Mouse (Mus musculus) kidney, postnatal 25 days (tissue): ENCODE data around the gene Raver1.
A peak's percentile ranks its signal among the peaks of the same experiment; 100 is the strongest.

Experiments used
- DNase-seq, 2 experiments: peaks; one replicate each; pipeline ENCODE4 v3.0.0; 2021; ENCODE audit warnings: mixed read lengths in 2 of 2

Raver1 gene

DNA sequence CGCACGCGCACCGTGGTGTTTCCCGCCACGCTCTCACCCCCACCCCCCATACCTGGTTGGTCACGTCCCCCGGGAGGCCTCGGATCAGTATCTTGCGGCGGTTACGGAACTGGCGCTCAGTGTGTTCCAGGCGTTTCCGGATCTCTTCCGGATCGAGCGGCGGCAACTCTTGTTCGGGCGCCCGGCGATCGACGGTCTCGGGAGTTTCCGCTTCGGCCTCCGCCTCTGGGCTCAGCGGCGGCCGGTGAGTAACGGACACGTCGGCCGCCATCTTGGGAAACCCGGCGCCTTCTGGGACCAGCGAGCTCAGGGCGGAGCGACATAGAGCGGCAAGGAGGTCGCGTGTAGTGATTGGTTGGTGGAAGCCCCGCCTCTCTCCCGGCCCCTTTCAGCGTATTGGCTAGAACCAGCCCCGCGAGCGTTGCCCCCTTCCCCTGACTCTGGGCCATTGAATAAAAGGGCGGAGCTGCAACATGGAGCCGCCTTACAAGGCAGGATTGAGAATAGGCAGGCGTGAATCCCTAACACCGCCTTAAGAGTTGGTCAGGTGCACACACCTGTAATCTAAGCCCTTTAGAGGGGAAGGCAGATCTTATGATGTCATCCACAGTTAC lies at the start of gene Raver1, which contains the start of gene Gm38431:
TSS of gene Raver1 (minus strand) at position 302 of the 614 bp plus-strand sequence.
TSS of gene Gm38431 (minus strand) at position 291 of the 614 bp plus-strand sequence.
- DNase-seq, result peak; percentile 99

DNA sequence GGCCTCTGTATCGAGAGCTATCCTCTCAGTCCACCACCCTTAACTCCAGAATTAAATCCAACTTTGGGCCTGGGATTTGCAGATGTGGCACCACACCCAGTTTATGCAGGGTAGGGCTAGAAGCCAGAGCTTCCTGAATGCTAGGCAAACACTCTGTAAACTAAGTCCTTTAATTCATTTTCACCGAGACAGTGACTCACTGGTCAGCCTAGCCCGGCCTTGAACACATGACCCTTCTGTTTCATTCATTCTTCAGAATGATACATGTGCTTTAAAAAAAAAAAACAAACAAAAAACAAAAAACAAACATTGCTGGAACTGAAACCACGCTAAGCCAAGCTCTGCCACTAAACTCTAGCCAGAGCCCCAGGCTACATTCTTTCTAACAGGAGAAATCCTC lies 46.6 kb upstream of the Raver1 start:
- no peak for DNase-seq

GRCm38 (mm10) chr9:21137229-21137628 lies 45.4 kb upstream of the Raver1 start:
- peak; percentile 63 to 83 for DNase-seq

- DNase-seq, result peak in 1 of 2 experiments; percentile 66
Observed at GRCm38 (mm10) chr9:21136401-21136800, 44.6 kb upstream of the Raver1 start.

GRCm38 (mm10) chr9:21135941-21136381 lies 44.2 kb upstream of the Raver1 start:
- DNase-seq, result no peak

- DNase-seq, result no peak
Observed at GRCm38 (mm10) chr9:21135329-21135890, 43.6 kb upstream of the Raver1 start.

GRCm38 (mm10) chr9:21134595-21135328 lies 43.0 kb upstream of the Raver1 start:
- peak; percentile 30 to 69 for DNase-seq

DNA sequence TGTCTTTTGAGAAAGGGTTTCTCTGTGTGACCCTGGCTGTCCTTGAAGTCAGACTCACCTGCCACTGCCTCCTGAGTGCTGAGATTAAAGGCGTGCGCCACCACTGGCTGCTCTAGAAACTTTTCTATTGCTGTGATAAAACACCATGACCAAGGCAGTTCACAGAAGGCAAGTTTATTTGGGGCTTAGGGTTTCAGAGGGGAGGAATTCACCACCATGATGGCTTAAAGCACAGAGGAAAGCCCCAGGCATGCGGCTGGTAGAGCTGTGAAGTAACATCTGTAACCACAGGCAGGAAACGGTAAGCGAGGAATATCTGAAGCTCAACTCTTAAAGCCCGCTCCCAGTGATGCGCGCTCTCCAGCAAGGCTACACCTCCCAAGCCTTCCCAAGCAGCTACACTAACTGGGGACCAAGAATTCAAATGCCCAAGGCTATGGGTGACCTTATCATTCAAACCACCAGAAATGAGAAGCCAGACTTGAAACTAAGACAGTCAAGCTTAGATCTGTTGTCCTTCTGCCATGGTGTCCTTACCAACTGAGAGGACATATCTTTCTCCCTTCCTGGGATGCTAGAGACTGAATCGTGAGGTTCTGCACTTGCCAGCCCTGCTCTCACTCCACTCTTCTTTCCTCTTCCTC lies 41.4 kb upstream of the Raver1 start:
- DNase-seq, result no peak

- peak in 1 of 2 experiments; percentile 54 for DNase-seq
Observed at GRCm38 (mm10) chr9:21132102-21132775, 40.4 kb upstream of the Raver1 start.

- DNase-seq, result peak; percentile 94 to 97
Observed at GRCm38 (mm10) chr9:21131059-21131956, 39.5 kb upstream of the Raver1 start, which contains the start of gene Tyk2. Gene Tyk2 (minus strand): TSS chr9:21131243.

GRCm38 (mm10) chr9:21126259-21126627 lies 34.4 kb upstream of the Raver1 start:
- DNase-seq, result no peak

DNA sequence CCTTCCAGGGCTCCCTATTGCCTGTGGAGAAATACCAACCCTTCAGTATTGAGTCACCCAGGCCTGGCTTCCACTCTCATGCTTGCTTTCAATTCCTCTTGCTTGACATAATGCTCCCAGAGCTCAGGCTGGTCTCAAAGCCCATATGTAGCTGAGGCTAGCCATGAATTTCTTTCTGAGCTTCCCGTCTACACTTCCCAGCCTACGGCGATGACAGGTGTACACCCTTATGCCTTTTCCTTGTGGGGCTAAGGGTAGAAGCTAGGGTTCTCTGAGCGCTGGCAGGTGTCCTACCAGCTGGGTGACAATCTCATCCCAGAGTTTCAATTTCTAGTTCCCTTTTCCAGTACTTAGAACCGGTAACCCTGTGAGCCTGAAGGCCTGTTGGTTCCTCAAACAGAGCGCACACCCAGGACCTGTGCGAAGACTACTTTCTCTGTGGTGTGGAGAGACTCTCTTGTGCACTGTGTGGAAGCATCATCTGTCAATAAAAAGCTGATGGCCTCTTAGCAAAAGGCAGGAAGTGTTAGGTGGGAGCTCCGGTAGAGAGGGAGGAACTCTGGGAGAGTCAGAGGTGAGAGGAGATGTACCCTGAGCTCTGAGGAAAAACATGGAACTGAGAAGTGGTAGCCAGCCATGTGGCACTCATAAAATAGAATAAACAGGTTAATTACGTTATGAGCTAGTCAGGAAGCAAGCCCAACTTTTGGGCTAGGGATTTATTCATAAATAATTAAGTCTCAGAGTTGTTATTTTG lies 33.9 kb upstream of the Raver1 start:
- no peak for DNase-seq

- DNase-seq, result no peak
Observed at GRCm38 (mm10) chr9:21124837-21125236, 33.0 kb upstream of the Raver1 start.

GRCm38 (mm10) chr9:21121483-21121882 lies 29.7 kb upstream of the Raver1 start:
- DNase-seq, result peak in 1 of 2 experiments; percentile 61

DNA sequence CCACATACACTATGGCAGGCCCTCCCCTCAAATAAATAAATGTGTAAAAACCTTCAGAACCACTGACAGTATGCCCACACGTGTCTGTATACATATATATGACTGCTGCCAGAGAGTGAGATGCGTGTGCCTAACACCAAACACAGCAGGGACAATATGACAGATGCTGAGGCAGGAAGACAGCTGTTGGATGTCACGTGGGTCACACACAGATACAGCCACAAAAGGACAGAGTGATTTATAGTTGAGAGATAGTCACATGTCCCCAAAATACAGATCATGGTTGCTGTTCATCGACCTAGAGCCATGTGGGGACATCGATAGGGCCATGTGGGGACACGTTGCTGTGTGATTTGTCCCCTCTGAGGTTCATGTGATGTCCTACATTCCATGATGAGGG lies 25.3 kb upstream of the Raver1 start:
- DNase-seq, result no peak

GRCm38 (mm10) chr9:21115105-21115504 lies 23.3 kb upstream of the Raver1 start:
- no peak for DNase-seq

- DNase-seq, result no peak
Observed at GRCm38 (mm10) chr9:21114190-21114589, 22.4 kb upstream of the Raver1 start.

DNA sequence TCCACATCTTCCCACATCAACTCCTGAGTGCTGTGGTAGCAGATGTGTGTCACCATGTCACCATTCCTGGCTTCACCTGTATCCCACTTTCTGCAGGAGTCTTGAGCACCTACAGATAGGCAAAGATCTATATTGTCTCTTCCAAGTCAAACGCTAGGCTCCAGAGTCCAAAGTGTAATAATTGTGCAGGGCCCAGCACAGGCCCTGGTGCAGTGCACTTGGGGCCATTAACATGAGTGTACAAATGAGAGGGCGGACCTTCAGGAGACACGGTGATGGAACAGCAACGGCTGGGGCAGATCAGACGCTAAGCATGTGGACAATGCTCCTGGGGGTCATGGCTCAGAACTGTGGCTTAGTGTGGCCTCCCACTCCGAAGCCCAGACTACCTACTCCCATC lies 21.9 kb upstream of the Raver1 start:
- DNase-seq, result no peak

DNA sequence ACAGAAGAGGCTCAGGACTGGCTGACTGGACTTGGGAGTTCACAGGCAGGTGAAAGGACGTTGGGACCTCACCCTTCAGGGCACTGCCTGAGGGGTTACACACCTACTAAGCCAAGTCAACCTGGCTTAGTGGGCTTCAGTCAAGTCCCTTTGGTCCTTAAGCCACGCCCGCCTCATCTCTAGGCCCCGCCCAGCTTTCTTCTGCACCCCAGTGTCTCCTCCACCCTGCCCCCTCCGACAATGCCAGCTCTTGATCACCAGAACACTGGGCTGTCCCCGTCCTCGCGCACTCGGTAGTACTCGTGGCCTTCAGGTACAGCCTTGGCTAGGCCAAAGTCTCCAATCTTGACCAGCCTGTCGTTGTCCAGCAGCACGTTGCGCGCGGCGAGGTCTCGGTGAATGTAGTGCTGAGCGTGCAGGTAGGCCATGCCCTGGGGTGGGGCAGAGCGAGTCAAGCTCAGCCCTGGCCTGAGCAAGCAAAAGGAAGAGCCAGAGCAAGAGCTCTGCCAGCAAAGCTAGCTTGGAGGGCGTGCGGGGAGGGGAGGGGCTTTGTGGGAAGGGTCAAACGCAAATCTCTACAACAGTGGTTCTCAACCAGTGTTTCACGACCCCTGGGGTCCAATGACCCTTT lies 15.9 kb upstream of the Raver1 start:
- DNase-seq, result no peak
